Mouse (Mus musculus): ENCODE results near the gene Alox5ap.

DNA sequence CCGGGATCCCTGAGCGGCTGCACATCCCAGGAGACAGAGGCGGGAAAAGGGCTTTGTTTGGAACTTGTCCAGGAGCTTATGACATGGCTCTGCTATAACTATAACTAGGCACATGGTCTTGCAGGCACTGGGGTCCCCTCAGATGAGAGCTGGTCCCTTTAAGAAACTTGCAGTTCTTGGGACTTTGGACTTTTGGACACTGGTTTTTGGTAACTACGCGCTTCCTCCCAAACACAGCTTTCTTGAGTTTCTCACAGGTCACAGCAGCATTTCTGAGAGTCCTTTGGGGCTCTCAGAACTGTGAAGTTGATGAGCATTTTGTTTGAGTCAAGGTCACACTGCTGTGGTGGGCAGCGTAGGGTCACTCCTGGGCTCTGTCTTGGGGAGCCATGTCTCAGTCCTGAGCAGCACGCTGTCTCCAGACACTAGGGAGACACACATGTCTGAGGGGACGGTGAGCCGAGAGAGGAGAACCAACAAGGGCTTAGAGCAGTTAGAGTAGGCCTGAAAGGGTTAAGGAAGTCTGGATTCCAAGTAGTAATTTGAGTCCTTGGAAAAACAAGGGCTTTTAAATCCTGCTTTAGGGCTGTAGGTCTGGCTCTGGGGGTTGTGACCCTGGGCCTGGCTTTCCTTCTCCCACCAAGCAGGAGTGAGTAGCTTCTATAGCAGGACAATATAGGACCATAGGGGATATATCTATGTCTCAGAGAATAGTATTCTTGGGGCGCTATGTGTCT is 67.0 kb downstream of the Alox5ap start:
- TF ChIP-seq CTCF (conservative IDR thresholded peaks at IDR 0.05; ENCODE audit: insufficient read depth, insufficient read length, low read depth, low read length), result no peak
- TF ChIP-seq POLR2A (IDR thresholded peaks at IDR 0.05; ENCODE audit: low read depth, low read length), result no peak

All from kidney, adult 2 months (tissue).